Mouse (Mus musculus): Measurements from ENCODE around the gene Ndufa4. TPM values are rescaled to one million over a fixed set of nuclear protein-coding genes. Genes with fewer than 3 reads are reported as not detected.

Gene Ndufa4
- 1,000 and 1,080 TPM in 2 replicates for polyA plus RNA-seq (2012; rRNA removed)

- H3K4me1 ChIP-seq (ENCODE audit: control insufficient read depth, insufficient read depth, low read length), result peaks cover 8% of the 10 kb centered on the region
- H3K27ac ChIP-seq (ENCODE audit: insufficient read depth, low read length), result peak within 1 kb of the TSS; percentile 66
- peak within 1 kb of the TSS; percentile 87 for H3K4me3 ChIP-seq (ENCODE audit: insufficient read depth, low read length)
- TF ChIP-seq CTCF (IDR thresholded peaks at IDR 0.05; ENCODE audit: extremely low read depth, insufficient read depth, low read length) (no peak), POLR2A (IDR thresholded peaks at IDR 0.05; ENCODE audit: extremely low read depth, insufficient read depth, low read length) (peak; percentile 94)
These were observed at the start of gene Ndufa4, which contains the start of gene Phf14 for GRCm38 (mm10) chr6:11907269-11908032. Ndufa4 (minus strand) TSS chr6:11907497. Phf14 (plus strand) TSS chr6:11907809.

GRCm38 (mm10) chr6:11948100-11948499, 40.8 kb upstream of the Ndufa4 start:
- H3K4me3 ChIP-seq (ENCODE audit: insufficient read depth, low read length), result no peak overlapping the region
- H3K27ac ChIP-seq (ENCODE audit: insufficient read depth, low read length), result no peak overlapping the region
- TF ChIP-seq CTCF (IDR thresholded peaks at IDR 0.05; ENCODE audit: extremely low read depth, insufficient read depth, low read length), result no peak
- TF ChIP-seq POLR2A (IDR thresholded peaks at IDR 0.05; ENCODE audit: extremely low read depth, insufficient read depth, low read length), result no peak
- H3K4me1 ChIP-seq (ENCODE audit: control insufficient read depth, insufficient read depth, low read length), result 0 out of 2 replicates have a peak, but pooled peaks cover 2% of the 10 kb centered on the region

- no peaks in the 10 kb centered on the region for H3K4me1 ChIP-seq (ENCODE audit: control insufficient read depth, insufficient read depth, low read length)
- no peak overlapping the region for H3K4me3 ChIP-seq (ENCODE audit: insufficient read depth, low read length)
- no peak for TF ChIP-seq POLR2A (IDR thresholded peaks at IDR 0.05; ENCODE audit: extremely low read depth, insufficient read depth, low read length)
- no peak for TF ChIP-seq CTCF (IDR thresholded peaks at IDR 0.05; ENCODE audit: extremely low read depth, insufficient read depth, low read length)
- H3K27ac ChIP-seq (ENCODE audit: insufficient read depth, low read length), result no peak overlapping the region
These were observed 34.8 kb upstream of the Ndufa4 start for GRCm38 (mm10) chr6:11942089-11942488.

- Histone ChIP-seq H3K4me3 (ENCODE audit: insufficient read depth, low read length) (no peak overlapping the region), H3K4me1 (ENCODE audit: control insufficient read depth, insufficient read depth, low read length) (no peaks in the 10 kb centered on the region), H3K27ac (ENCODE audit: insufficient read depth, low read length) (no peak overlapping the region)
- no peak for TF ChIP-seq CTCF (IDR thresholded peaks at IDR 0.05; ENCODE audit: extremely low read depth, insufficient read depth, low read length)
- TF ChIP-seq POLR2A (IDR thresholded peaks at IDR 0.05; ENCODE audit: extremely low read depth, insufficient read depth, low read length), result no peak
These were observed 33.6 kb upstream of the Ndufa4 start for GRCm38 (mm10) chr6:11940895-11941294.

- Histone ChIP-seq H3K4me3 (ENCODE audit: insufficient read depth, low read length) (no peak overlapping the region), H3K27ac (ENCODE audit: insufficient read depth, low read length) (no peak overlapping the region), H3K4me1 (ENCODE audit: control insufficient read depth, insufficient read depth, low read length) (no peaks in the 10 kb centered on the region)
- TF ChIP-seq POLR2A (IDR thresholded peaks at IDR 0.05; ENCODE audit: extremely low read depth, insufficient read depth, low read length) (no peak), CTCF (IDR thresholded peaks at IDR 0.05; ENCODE audit: extremely low read depth, insufficient read depth, low read length) (no peak)
These were observed 26.1 kb upstream of the Ndufa4 start for GRCm38 (mm10) chr6:11933403-11933802.

- Histone ChIP-seq H3K4me3 (ENCODE audit: insufficient read depth, low read length) (no peak overlapping the region; the same call in 1 of the 2 replicates), H3K27ac (ENCODE audit: insufficient read depth, low read length) (no peak overlapping the region), H3K4me1 (ENCODE audit: control insufficient read depth, insufficient read depth, low read length) (peaks cover 6% of the 10 kb centered on the region)
- TF ChIP-seq POLR2A (IDR thresholded peaks at IDR 0.05; ENCODE audit: extremely low read depth, insufficient read depth, low read length), result no peak
- no peak for TF ChIP-seq CTCF (IDR thresholded peaks at IDR 0.05; ENCODE audit: extremely low read depth, insufficient read depth, low read length)
These were observed 20.2 kb upstream of the Ndufa4 start for GRCm38 (mm10) chr6:11927485-11927884.

DNA sequence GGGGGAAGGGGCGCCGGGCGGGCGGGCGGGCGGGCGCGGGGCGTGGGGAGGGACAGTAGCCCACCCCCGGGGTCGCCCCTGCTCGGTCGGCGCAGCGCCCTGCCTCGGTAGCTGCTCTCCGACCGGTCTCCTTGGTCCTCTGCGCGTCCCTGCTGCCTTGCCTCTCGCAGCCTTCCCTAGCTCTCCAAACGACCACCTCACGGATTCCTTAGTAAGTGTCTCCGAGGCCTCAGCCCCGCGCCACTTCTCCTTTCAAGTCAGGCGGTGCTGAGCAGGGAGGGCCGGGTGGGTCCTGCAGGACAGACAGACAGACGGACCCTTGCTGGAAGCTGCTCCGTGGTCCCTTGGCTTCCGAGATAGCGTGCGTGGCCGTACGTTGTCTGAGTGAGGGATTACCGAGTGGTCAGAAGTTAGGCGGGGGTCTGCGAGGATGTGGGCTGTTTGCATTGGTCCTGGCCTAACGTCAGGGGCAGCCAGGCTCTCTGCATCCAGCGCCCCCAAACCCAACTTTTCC, 18.8 kb upstream of the Ndufa4 start:
- Histone ChIP-seq H3K27ac (ENCODE audit: insufficient read depth, low read length) (peak overlapping the region; percentile 39; the same call in 1 of the 2 replicates), H3K4me1 (ENCODE audit: control insufficient read depth, insufficient read depth, low read length) (peaks cover 6% of the 10 kb centered on the region), H3K4me3 (ENCODE audit: insufficient read depth, low read length) (peak overlapping the region; percentile 98)
- TF ChIP-seq POLR2A (IDR thresholded peaks at IDR 0.05; ENCODE audit: extremely low read depth, insufficient read depth, low read length) (0 out of 2 replicates have a peak, but pooled peaks have one; percentile 10), CTCF (IDR thresholded peaks at IDR 0.05; ENCODE audit: extremely low read depth, insufficient read depth, low read length) (no peak)

DNA sequence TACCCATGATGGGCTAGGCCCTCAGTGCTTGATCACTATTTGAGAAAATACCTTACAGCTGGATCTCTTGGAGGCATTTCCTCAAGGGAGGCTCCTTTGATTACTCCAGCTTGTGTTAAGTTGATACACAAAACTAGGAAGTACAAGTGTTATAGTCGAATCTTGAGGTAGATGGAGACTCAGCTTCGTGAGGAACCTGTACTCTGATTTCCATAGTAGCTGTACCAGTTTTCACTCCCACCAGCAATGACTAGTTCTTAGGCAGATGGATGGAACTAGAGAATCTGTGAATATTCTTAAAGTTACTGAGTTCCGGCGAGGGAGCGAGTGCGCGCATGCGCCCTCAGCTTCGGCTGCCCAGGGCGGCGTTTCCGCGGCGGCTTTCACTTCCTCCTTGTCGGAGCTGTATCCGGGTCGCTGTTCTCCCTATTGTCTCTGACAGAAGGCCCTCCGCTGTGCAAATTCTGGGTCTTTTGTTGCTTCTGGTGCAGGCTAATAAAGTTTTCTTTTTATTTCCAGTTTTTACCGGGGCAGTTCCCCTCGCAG, 18.3 kb upstream of the Ndufa4 start:
- TF ChIP-seq CTCF (IDR thresholded peaks at IDR 0.05; ENCODE audit: extremely low read depth, insufficient read depth, low read length) (no peak), POLR2A (IDR thresholded peaks at IDR 0.05; ENCODE audit: extremely low read depth, insufficient read depth, low read length) (peak; percentile 84)
- H3K4me1 ChIP-seq (ENCODE audit: control insufficient read depth, insufficient read depth, low read length), result peaks cover 6% of the 10 kb centered on the region
- peak overlapping the region; percentile 18; the same call in 1 of the 2 replicates for H3K27ac ChIP-seq (ENCODE audit: insufficient read depth, low read length)
- H3K4me3 ChIP-seq (ENCODE audit: insufficient read depth, low read length), result peak overlapping the region; percentile 98

DNA sequence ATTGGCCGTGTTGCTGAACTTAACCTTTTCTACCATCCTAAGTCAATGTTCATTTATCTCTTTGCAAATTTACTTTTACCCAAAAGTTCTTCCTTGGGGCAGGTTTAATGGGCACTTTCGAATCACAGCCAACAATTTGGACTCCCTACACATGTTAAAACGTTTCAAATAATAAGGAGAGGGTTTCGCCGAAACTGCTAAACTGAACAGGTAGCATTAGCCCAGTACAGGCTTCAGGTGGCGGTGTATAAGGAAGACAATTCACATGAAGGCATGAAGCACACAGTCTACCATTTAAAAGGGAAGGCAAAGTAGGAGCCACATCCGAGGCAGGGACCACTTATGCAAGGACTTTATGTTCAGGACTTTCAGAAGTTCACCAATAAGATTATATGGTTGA, 873 bp upstream of the Ndufa4 start:
- peak overlapping the region; percentile 87; the same call in 1 of the 2 replicates for H3K4me3 ChIP-seq (ENCODE audit: insufficient read depth, low read length)
- no peak overlapping the region for H3K27ac ChIP-seq (ENCODE audit: insufficient read depth, low read length)
- peaks cover 8% of the 10 kb centered on the region for H3K4me1 ChIP-seq (ENCODE audit: control insufficient read depth, insufficient read depth, low read length)
- TF ChIP-seq POLR2A (IDR thresholded peaks at IDR 0.05; ENCODE audit: extremely low read depth, insufficient read depth, low read length) (no peak), CTCF (IDR thresholded peaks at IDR 0.05; ENCODE audit: extremely low read depth, insufficient read depth, low read length) (no peak)

Measured in cortical plate, adult 2 months (tissue).